Mouse (Mus musculus): ENCODE data around the gene Nampt.

The Nampt gene

GRCm38 (mm10) chr12:32819416-32819815 is at the start of gene Nampt:
TSS of gene Nampt (plus strand) at chr12:32819545.
- in situ Hi-C loops (cut with MboI), result no loop called here

DNA sequence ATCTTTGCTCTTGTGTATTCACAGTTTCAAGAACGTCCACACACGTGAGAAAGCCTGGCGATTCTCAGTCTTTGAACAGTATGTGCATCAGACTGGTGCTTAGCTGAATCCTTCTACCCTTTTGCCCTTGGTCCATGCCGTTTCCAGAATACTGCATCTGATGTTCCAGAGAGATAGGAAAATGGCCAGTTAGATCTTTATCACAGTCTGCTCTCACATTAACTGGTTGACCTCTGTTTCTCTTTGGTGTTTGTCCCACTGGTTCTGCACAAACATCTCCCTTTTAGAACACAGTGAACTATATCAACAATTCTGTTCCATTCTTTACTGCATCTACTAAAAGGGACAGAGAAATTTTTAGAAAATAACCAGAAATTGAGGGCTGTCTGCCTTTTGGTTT is 48.6 kb upstream of the Nampt start:
- in situ Hi-C loops (cut with MboI), result no loop called here

GRCm38 (mm10) chr12:32774592-32774991 is 44.8 kb upstream of the Nampt start:
- in situ Hi-C loops (cut with MboI), result no loop called here

DNA sequence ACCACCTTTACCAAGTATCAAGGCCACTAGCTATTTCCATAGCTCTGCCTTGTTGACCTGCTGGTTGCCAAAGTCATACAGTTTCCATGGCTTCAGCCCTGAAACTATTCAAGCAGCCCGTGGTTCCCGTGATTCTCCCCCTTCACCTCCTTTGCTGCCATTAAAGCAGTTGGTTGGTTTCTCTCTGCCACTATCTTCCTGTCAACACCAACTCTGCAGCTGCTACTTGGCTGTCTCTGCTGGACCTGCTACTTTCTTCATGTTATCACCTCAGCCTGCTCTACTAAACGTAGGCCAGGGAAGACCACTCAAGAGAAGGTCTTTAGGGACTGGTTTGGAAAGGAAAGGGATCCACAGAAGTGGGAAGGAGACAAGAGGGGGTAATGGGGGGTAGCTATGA is 30.3 kb upstream of the Nampt start:
- in situ Hi-C loops (cut with MboI), result no loop called here

DNA sequence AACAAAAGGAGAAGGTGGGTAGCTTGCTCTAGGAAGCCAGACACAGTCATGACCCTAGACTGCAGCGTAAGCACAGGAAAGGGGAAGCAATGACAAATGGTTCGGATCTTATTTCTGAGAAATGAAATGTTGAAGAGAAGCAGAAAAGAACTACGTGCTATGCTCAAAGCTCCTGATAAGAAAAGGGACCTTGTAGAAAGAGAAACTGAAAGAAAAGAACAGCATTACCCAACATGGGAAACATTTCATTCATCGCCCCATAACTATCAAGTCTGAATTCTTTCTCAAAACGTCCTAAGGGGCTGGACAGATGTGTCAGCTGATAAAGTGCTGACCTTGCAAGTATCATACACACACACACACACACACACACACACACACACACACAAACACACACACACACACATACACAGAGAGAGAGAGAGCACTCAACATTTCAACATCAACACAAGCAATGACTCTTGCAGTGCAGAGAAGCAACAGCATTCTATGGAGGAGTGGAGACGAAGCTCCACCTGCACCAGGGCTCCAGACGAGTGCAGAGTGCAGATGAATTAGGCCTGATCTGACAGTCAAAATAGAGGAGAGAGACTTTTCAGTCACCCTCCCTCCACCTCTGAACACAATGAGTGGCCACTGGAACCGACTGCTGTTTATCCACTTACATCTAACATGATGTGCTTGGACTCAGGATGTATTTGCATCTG is 23.4 kb upstream of the Nampt start:
- in situ Hi-C loops (cut with MboI), result no loop called here

DNA sequence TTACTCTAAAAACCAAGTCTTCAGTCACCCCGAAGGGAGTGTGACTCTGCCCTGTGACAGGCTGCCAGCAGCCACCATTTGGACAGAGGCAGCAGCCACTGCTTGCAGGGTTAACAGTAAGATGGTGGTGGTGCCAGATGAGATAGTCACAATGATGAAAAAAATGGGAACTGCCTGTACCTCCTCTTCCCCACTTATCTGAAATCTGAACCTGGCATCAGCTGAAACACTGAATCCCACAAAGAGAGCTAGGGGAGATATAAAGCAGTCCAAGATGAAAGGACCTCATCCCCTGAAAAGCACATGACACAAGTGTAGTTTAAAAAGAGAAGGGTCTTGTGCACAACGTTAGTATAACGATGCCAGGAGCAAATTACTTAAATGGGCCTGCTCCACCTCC is 21.9 kb upstream of the Nampt start:
- in situ Hi-C loops (cut with MboI), result no loop called here

- in situ Hi-C loops (cut with MboI), result no loop called here
Observed at GRCm38 (mm10) chr12:32801078-32801477, 18.3 kb upstream of the Nampt start.

GRCm38 (mm10) chr12:32805559-32805958 is 13.8 kb upstream of the Nampt start:
- in situ Hi-C loops (cut with MboI), result no loop called here

DNA sequence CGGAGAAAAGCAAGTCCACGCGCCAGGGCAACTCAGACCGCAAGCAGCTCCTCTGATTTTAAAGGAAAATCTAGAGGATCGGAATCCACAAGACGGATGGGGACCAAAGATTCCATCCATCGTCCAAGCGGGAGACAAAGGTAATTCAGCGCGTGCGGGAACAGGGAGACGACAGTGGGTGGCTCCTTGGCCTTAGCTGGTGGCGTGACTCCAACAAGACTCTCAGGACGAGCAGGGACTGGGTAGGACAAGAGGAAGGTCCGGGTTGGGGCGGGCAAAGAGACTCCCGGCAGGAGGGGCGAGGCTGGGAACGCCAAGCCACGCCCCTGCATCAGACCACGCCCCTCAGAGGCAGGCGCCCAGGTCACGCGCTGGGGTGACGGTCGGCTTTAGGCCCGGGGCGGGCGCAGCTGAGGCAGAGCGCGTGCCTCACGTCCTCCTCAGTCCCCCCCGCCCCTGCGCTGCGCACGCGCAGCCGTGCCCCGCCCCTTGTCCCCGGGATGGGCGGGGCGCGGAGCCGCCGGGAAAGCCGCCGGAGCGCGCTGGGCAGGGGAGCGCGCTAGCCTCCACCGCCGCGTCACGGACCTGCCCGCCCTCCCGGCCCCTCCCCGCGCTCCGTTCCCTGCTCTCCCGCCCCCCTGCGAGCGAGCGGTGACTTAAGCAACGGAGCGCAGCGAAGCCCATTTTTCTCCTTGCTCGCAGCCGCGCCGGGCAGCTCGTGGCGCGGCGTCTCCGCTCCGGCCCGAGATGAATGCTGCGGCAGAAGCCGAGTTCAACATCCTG is 669 bp downstream of the Nampt start:
- in situ Hi-C loops (cut with MboI), result loop anchor here (10.0 kb wide), 1 partner anchor 185 kb away; no protein-coding TSS in a partner anchor

DNA sequence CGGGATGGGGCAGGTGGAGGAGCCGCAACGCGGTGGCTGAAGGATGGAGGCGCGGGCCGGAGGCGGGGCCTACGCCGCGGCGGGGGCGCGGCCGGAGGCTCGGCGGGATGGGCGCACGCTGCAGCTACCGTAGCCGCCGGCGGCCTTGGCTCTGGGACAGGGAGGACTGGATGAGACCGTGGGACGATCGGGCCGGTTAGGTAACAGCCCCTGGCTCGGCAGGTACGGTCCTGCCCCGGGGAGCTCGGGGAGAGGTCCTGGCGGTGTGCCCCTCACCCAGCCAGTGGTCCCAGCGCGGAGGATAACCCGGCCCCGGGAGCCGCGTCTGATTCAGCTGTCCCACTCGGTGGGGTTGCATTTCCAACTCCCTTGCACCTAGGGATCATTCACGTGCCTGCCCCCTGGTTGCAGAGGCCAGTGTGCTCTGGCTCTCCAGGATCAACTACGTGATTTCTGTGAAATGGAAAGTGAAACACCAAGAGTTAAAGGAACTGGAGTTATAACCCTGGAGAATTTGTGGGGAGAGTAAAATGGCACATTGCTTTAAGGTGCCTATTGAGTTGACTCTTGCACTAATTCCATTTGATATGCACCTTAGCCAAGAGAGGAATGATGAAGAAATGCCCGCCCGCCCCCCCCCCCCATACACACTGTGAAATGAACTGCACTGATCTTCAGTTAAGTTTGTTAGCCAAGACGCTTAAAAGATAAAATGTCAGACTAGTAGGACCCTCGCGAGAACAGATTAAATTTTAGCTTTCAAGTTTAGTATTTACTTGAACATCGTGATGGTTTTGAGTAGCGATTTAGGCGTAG is 1.6 kb downstream of the Nampt start:
- in situ Hi-C loops (cut with MboI), result loop anchor here (10.0 kb wide), 1 partner anchor 186 kb away; no protein-coding TSS in a partner anchor

DNA sequence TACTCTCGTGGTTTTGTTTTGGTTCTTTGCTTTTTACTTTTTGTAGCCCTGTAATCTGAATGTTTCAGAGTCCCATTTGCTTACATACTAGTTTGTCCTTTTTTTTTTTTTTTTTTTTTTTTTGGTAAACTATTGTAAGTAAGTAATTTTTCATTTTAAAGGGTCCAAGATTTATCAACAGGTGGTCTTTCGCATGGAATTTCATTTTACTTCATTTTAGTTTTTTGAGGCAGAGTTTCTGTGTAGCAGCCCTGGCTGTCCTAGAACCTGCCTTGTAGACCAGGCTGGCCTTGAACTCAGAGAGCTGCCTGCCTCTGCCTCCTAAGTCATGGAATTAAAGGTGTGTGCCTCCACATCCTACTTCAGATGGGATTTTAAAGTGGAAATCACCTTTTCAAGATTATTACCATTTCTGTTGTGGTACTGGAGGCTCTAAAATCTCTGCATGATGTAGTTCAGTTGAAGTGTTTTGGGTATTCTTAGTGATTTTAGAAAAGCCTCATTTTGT is 2.2 kb downstream of the Nampt start:
- in situ Hi-C loops (cut with MboI), result loop anchor here (10.0 kb wide), 1 partner anchor 187 kb away; no protein-coding TSS in a partner anchor

- in situ Hi-C loops (cut with MboI), result loop anchor here (10.0 kb wide), 1 partner anchor 187 kb away; no protein-coding TSS in a partner anchor
Observed at GRCm38 (mm10) chr12:32822066-32822465, 2.7 kb downstream of the Nampt start.

DNA sequence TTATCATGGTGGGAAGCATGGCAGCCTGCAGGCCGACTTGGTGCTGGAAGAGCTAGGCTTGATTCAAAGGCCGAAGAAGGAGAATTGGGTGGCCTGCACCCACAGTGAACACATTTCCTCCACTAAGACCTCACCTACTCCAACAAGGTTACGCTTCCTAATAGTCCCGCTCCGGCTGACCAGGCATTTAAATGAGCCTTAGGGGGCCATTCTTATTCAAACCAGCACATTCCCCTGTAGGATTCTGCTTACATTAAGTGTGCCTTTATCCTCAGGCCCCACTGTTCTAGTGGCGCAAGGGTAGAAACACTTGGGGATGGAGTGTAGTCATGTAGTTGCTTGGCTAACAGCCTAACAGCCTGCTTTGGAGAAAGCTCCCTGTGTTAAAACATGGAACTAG is 5.2 kb downstream of the Nampt start:
- in situ Hi-C loops (cut with MboI), result loop anchor here (10.0 kb wide), 1 partner anchor 190 kb away; no protein-coding TSS in a partner anchor

DNA sequence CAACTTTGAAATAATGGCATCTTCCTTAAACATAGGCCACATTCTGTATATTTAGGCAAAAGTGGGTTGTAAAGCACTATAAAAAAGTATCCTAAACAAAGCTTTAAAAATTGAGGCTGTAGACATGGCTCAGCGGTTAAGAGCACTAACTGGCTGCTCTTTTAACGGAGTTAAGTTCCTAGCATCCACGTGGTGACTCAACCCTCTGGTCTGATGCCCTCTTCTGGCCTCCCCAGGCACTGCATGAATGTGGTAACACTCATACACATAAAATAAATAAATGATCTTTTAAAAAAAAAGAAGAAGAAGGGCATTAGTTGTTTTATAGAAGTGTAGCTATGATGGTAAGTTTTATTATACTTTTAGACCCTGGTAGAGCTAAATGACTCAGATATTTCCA is 7.6 kb downstream of the Nampt start:
- in situ Hi-C loops (cut with MboI), result loop anchor here (10.0 kb wide), 1 partner anchor 192 kb away; no protein-coding TSS in a partner anchor

GRCm38 (mm10) chr12:32828137-32828760 is 8.9 kb downstream of the Nampt start:
- in situ Hi-C loops (cut with MboI), result loop anchor here (10.0 kb wide), 1 partner anchor 193 kb away; no protein-coding TSS in a partner anchor

- in situ Hi-C loops (cut with MboI), result loop anchor here (10.0 kb wide), 1 partner anchor 195 kb away; no protein-coding TSS in a partner anchor
Observed at GRCm38 (mm10) chr12:32829321-32830090, 10.2 kb downstream of the Nampt start.

GRCm38 (mm10) chr12:32832076-32832475 is 12.7 kb downstream of the Nampt start:
- in situ Hi-C loops (cut with MboI), result no loop called here

- in situ Hi-C loops (cut with MboI), result no loop called here
Observed at GRCm38 (mm10) chr12:32834781-32835180, 15.4 kb downstream of the Nampt start.

DNA sequence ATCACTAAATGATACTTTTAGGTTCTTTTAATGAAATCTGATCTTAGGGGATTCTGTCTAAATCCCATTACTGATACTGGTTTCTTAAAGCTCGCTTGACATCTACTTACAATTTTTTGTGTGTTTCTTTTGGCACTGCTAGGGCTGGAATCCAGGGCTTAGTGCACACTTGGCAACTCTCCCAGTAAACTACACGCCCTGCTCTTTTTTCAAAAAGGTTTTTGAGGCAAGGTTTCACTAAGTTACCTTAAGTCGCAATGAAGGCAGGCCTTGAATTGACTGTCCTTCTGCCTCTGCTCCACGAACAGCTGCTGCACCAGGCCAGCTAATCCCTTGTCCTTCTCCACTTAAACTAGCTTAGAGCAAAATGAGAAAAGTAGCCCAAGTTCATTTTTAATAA is 15.9 kb downstream of the Nampt start:
- in situ Hi-C loops (cut with MboI), result no loop called here

DNA sequence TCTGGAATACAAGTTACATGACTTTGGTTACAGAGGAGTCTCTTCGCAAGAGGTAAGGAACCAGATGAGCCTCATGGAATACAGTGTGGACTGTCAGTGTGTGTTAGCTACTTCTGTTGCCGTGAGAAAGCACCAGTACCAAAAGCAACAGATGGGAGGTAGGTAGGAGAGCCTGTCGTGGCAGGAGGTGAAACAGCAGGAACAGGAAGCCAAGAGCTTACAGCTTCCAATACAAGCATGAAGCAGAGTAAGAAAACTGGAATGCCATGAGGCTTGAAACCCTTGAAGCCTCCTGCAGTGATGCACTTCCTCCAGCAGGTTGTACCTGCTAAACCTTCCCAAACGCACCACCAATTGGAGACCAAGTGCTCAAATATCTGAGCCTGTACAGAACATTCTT is 19.1 kb downstream of the Nampt start:
- in situ Hi-C loops (cut with MboI), result no loop called here
